Mouse (Mus musculus) heart, adult 8-10 months (tissue): Measurements from ENCODE around the gene Pde1c. TPM values are rescaled to one million over a fixed set of nuclear protein-coding genes. Genes with fewer than 3 reads are reported as not detected.
"Not testable (repeated sequence)": the region's sequence is repeated elsewhere in the genome, so short reads cannot be mapped to it uniquely, and the experiment has no call there.

Experiments
- DNase-seq: peaks from one replicate; pipeline ENCODE4 v3.0.0; 2022; ENCODE audit warnings: low spot score
- total RNA-seq, 4 experiments: library from RNA; stranded (reverse); gene quantifications; 2 replicates each; pipeline ENCODE4 v1.2.4; 2022

The Pde1c gene
- total RNA-seq: 10 to 100 TPM; 72.2 to 86.9 (median 78.7) TPM

DNA sequence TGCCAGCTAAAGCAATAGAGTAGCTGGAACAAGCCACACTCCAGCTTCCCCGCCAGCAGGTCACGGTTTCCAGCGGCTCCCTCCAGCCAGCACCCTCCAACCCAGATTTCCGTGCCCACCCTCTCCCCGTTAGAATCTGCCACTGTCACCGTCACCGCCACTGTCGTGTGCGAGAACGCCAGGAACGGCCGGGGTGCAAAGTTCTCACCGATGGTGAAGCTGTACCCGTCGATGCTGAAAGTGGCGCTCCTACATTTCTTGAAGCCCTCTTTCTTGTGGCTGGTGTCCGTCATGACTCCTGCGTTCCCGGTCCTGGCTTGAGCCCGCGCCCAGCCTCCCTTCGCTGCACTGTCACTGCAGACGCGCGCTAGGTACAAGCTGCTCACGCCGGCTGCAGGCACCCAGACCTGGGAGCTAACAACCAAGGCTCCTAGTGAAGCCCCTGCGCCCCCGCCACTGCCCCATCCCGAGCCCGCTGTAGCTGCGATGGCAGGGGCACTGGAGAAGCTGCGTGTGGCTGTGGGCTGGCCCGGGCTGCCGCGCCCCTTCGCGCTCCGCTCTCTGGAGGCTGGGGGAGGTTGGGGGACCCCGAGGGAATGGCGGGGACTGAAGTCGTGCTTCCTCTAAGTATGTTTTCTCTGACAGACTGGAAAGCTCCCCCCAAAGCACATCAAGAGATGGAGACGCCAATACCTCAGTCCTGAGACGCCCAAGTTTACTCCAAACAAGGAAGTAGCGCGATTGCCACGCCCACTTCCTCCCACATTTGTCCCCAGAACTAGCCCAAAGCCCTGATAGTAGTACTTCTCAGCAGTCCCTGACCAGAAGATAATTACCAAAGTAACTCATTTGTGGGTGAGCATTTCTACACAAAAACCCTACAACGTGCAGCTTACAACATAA lies at the start of gene Pde1c:
Gene Pde1c (minus strand): TSS at position 634 of the 903 bp plus-strand sequence.
- peak; percentile 47 for DNase-seq

DNA sequence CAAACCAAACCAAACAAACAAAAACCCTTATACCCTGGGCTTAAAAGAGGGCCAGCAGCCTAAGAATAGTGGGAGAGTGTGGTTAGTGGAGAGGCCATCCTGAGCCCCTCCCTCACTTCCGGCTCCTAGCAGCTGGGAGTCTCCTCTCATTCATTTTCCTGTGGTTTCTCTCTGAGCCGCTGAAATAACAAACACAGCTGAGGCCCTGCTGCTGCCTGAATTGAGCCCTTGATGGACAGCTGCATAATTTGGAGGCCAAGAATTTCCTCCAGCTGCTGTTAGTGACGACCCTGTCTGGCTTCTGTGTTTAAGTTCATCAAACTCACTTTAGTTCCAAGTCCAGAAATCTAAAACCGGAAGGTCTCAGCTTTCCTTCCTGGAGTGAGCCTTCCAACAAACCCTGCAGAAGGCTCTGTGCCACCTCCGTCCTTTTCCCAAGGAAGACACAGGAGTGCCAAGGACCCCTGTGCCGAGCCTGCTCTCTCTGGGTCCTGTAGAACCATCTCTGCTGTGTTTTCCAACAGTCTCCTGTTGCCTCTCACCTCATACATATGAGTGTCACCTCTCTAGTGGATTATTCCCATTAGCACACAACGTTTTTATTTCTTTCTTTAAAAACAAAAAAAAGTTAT lies 48.2 kb upstream of the Pde1c start:
- DNase-seq: peak; percentile 44

DNA sequence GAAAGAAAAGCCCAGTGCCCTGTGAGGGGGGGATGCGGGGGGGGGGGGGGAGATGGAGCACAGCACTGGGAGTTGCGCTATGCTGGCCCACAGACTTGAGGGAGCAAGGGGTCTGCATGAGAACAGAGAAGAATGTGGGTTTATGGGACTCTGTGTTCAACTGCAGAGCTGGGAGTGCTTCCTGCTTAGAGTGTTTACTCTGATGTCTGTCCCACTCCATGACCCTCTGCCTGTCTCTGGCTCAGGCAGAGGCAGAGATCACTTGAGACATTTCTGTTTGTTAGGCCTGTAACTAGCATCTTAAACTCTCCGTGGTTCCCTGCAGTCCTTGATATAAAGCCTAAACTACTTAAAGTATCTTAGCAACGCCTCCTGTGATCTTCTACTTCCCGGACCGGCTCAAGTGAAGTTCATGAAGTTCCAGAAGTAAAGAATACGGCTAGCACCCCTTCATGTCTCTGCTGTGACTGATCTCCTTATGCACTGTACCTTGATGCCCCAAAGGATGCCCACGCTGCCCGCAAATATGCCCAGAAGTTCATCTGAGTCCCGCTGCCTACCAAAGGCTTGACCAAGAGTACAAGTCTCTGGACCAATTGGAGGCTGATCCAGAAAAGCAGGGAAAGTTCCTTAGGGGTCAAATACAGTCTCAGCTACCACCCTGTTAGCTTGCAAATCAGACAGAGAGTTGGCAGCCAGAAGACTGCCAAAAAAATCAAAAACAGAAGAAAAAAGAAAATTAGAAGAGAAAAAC lies 47.5 kb upstream of the Pde1c start:
- no peak for DNase-seq

DNA sequence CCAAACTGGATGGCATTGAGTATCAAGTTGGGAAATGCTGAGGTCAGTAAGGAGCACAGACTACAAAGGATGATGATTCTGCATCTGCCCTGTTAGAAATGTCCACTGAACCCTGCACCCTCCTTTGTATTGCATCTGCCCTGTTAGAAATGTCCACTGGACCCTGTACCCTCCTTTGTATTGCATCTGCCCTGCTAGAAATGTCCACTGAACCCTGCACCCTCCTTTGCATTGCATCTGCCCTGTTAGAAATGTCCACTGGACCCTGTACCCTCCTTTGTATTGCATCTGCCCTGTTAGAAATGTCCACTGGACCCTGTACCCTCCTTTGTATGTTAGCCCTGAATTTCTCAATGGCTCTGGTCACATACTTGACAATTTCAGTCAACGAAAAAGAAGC lies 40.6 kb upstream of the Pde1c start:
- DNase-seq: not testable (repeated sequence)

- DNase-seq: peak; percentile 60
Measured at GRCm38 (mm10) chr6:56608277-56608676, 39.4 kb upstream of the Pde1c start.

DNA sequence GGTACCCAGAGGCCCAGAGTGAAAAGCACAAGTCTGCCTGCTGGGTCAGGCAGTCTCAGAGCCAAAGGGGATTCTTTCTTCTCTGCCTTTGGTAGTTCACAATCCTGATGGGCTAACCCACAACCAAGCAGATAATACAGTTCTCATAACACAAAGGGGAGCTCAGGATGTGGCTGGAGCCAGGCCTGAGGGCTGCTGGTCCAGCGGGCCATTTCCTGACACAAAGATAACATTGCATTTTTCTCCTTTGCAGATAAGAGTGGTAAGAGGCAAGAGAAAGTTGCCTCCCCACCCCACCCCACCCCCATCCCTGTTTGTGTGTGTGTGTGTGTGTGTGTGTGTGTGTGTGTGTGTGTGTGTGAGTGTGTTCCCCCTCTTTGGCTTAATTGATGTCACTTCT lies 10.7 kb upstream of the Pde1c start:
- DNase-seq: no peak

- DNase-seq: no peak
Measured at GRCm38 (mm10) chr6:56560891-56561290, 8.0 kb downstream of the Pde1c start.

DNA sequence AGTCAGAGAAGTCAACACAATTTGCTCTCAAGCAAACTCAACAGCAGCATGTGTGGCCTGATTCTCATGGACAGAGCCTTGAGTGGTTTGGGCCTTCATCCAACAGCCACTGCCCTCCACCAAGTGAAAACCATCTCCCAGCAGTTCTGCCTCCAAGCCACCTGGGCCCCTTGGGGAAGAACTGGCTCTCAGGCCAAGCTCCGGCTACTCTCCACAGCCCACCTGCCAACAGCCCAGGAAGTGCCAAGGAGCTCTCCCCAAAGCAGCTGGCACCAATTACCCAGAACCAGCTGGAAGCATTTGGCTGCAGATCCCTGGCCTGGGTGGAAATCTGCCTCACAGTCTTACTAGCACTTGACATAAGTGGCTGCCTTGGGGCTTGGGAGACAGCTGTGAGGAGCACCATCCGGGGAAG lies 8.4 kb downstream of the Pde1c start:
- DNase-seq: peak; percentile 24

DNA sequence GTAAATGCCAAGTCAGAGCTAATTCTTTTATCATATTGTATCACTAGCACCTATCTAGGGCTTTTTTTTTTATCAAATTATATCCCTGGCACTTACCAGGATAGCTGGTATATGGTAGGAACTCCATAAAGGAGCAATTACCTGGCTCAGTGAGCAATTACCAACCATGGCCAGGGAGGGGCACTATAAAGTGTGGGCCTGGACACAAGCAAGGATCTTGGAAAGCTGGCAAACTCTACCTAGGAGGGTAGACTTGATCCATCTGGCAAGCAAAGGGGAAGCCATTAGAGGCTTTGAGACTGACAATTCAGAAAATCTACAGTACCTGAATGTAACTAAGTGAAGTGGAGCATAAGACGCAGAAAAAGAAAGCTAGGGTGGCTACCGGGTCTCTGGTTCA lies 10.2 kb downstream of the Pde1c start:
- DNase-seq: no peak

- DNase-seq: no peak
Measured at GRCm38 (mm10) chr6:56555848-56556247, 13.1 kb downstream of the Pde1c start.

DNA sequence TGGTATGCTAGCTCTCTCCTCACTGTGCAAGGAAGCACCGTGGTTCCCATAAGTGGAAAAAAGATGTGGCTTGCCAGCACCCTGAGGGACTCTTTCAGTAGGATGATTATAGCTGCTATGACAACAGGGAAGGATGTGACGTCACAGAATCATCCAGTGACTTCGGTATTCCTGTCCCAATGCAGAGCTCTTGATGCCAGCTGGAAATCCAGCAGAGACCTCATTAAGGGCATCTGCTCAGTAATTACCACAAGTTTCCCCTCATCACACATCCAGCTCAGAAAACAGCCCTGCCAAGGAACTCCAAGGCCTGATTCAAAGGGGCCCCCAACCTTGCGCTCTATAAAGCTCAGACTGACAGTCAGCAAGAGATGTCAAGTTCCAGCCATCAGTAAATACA lies 13.5 kb downstream of the Pde1c start:
- DNase-seq: no peak

DNA sequence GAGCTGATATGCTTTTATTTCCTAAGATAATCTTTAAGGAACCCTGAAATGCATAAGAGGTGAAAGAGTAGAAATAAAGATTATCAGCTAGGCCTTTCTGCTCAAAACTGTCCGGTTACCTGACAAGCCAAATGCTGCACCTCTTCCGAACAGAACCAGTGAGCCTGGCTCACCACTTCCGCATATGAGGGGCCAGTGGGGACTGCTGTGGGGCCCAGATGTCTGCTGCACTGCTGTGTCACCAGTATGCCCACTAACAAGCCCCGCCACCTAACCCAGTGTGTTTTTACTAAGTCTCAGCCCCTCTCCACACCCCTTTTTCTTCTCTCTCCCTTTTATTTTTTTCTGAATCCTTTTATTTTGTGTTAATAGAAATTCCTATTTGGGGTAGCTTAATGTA lies 17.9 kb downstream of the Pde1c start:
- no peak for DNase-seq

GRCm38 (mm10) chr6:56540247-56540646 lies 28.7 kb downstream of the Pde1c start:
- DNase-seq: no peak

GRCm38 (mm10) chr6:56534653-56535052 lies 34.2 kb downstream of the Pde1c start:
- DNase-seq: no peak

- DNase-seq: peak; percentile 16
Measured at GRCm38 (mm10) chr6:56532257-56532656, 36.6 kb downstream of the Pde1c start.

- no peak for DNase-seq
Measured at GRCm38 (mm10) chr6:56523938-56524866, 44.7 kb downstream of the Pde1c start.

DNA sequence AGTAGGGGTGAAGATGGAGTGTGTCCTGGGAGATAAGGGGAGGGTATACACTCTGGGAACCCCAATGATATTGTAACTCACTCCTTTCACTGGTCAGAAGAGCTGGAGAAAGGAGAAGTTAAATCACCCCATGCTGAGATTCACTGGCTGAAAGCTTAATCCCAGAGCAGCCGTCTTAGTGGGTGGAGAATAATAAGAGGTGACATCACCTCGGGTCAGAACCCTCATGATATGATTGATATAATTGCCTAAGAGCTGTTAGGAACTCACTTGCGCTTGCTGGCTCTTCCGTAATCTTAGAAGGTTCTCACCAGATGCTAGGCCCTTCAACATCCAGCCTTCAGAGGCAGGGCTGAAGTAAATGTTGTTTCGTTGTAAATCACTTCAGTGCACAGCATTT lies 79.7 kb downstream of the Pde1c start:
- DNase-seq: no peak

DNA sequence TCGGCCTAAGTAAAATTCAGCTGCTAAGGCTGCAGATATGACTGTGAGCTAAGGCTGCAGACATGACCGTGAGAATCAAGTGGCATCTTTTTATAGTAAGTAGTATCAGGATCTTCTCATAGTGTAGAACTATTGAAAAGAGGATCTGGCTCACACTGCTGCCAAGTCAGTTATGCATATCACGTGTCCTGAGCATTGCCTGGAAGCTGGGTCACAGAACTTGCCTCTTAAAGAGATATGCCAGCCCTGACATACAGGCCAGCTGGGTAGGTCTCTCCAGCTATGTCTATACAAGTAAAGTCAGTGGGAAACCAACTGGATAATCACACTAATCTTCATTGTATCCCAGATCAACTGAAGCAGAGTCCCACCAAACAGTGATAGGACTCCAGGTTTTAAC lies 83.8 kb downstream of the Pde1c start:
- peak; percentile 51 for DNase-seq

- peak; percentile 28 for DNase-seq
Measured at GRCm38 (mm10) chr6:56480914-56481482, 87.9 kb downstream of the Pde1c start.

GRCm38 (mm10) chr6:56476581-56476980 lies 92.3 kb downstream of the Pde1c start:
- DNase-seq: no peak

GRCm38 (mm10) chr6:56458098-56458497 lies 110.8 kb downstream of the Pde1c start:
- no peak for DNase-seq
